Mouse (Mus musculus): ENCODE data around the gene Il1rap. TPM values are rescaled to one million over a fixed set of nuclear protein-coding genes. Genes with fewer than 3 reads are reported as not detected.

Il1rap gene
- polyA plus RNA-seq, 1 experiment from 2014 or later, result 4.5 TPM

GRCm38 (mm10) chr16:26698076-26698475, 116.6 kb downstream of the Il1rap start:
- no peak for ATAC-seq (replicated peaks; ENCODE audit: insufficient number of reproducible peaks, insufficient read depth, low FRiP score, low read depth)
- Histone ChIP-seq H3K4me1 (replicated peaks) (no peaks in the 10 kb centered on the region), H3K9ac (no peak overlapping the region), H3K4me3 (no peak overlapping the region), H3K36me3 (no peaks in the 10 kb centered on the region), H3K27ac (no peak overlapping the region), H3K4me2 (no peak overlapping the region), H3K27me3 (no peaks in the 10 kb centered on the region), H3K9me3 (replicated peaks) (no peaks in the 10 kb centered on the region)
- 72% methylated on average over 4 of the region's 4 CpGs for WGBS

- no peak overlapping the region for H3K4me3 ChIP-seq
- no peaks in the 10 kb centered on the region for H3K4me1 ChIP-seq (replicated peaks)
- H3K9ac ChIP-seq, result no peak overlapping the region
- ATAC-seq (replicated peaks; ENCODE audit: insufficient number of reproducible peaks, insufficient read depth, low FRiP score, low read depth), result no peak
- H3K27ac ChIP-seq, result no peak overlapping the region
- no peak overlapping the region for H3K4me2 ChIP-seq
- no peaks in the 10 kb centered on the region for H3K36me3 ChIP-seq
- H3K9me3 ChIP-seq (replicated peaks), result no peaks in the 10 kb centered on the region
- 70% methylated on average over 8 of the region's 8 CpGs for WGBS
- no peaks in the 10 kb centered on the region for H3K27me3 ChIP-seq
Observed at GRCm38 (mm10) chr16:26700440-26701103, 119.1 kb downstream of the Il1rap start.

GRCm38 (mm10) chr16:26705658-26706371, 124.3 kb downstream of the Il1rap start:
- Histone ChIP-seq H3K4me2 (no peak overlapping the region), H3K4me1 (replicated peaks) (no peaks in the 10 kb centered on the region), H3K27ac (no peak overlapping the region), H3K4me3 (no peak overlapping the region), H3K9me3 (replicated peaks) (no peaks in the 10 kb centered on the region), H3K27me3 (no peaks in the 10 kb centered on the region), H3K9ac (no peak overlapping the region), H3K36me3 (no peaks in the 10 kb centered on the region)
- no peak for ATAC-seq (replicated peaks; ENCODE audit: insufficient number of reproducible peaks, insufficient read depth, low FRiP score, low read depth)
- 66% methylated on average over 6 of the region's 6 CpGs for WGBS

GRCm38 (mm10) chr16:26706503-26706902, 125.0 kb downstream of the Il1rap start:
- Histone ChIP-seq H3K4me3 (no peak overlapping the region), H3K27me3 (no peaks in the 10 kb centered on the region), H3K9me3 (replicated peaks) (no peaks in the 10 kb centered on the region), H3K36me3 (no peaks in the 10 kb centered on the region), H3K4me1 (replicated peaks) (no peaks in the 10 kb centered on the region), H3K4me2 (no peak overlapping the region), H3K9ac (no peak overlapping the region), H3K27ac (no peak overlapping the region)
- 67% methylated on average over 2 of the region's 2 CpGs for WGBS
- no peak for ATAC-seq (replicated peaks; ENCODE audit: insufficient number of reproducible peaks, insufficient read depth, low FRiP score, low read depth)

GRCm38 (mm10) chr16:26710922-26711321, 129.4 kb downstream of the Il1rap start:
- Histone ChIP-seq H3K4me3 (no peak overlapping the region), H3K9ac (no peak overlapping the region), H3K4me1 (replicated peaks) (no peaks in the 10 kb centered on the region), H3K9me3 (replicated peaks) (no peaks in the 10 kb centered on the region), H3K27ac (no peak overlapping the region), H3K36me3 (no peaks in the 10 kb centered on the region), H3K4me2 (no peak overlapping the region), H3K27me3 (no peaks in the 10 kb centered on the region)
- whole genome bisulfite sequencing, result 84% methylated on average over 3 of the region's 3 CpGs
- no peak for ATAC-seq (replicated peaks; ENCODE audit: insufficient number of reproducible peaks, insufficient read depth, low FRiP score, low read depth)

GRCm38 (mm10) chr16:26713538-26714316, 132.2 kb downstream of the Il1rap start:
- Histone ChIP-seq H3K4me3 (no peak overlapping the region), H3K9ac (no peak overlapping the region), H3K4me2 (no peak overlapping the region), H3K9me3 (replicated peaks) (no peaks in the 10 kb centered on the region), H3K27me3 (no peaks in the 10 kb centered on the region), H3K4me1 (replicated peaks) (no peaks in the 10 kb centered on the region), H3K36me3 (no peaks in the 10 kb centered on the region), H3K27ac (no peak overlapping the region)
- 67% methylated on average over 5 of the region's 5 CpGs for WGBS
- ATAC-seq (replicated peaks; ENCODE audit: insufficient number of reproducible peaks, insufficient read depth, low FRiP score, low read depth), result no peak

GRCm38 (mm10) chr16:26722464-26722863, 141.0 kb downstream of the Il1rap start:
- Histone ChIP-seq H3K4me3 (no peak overlapping the region), H3K27ac (no peak overlapping the region), H3K36me3 (no peaks in the 10 kb centered on the region), H3K27me3 (no peaks in the 10 kb centered on the region), H3K9me3 (replicated peaks) (no peaks in the 10 kb centered on the region), H3K4me1 (replicated peaks) (no peaks in the 10 kb centered on the region), H3K9ac (no peak overlapping the region), H3K4me2 (no peak overlapping the region)
- 67% methylated on average over 11 of the region's 11 CpGs for WGBS
- ATAC-seq (replicated peaks; ENCODE audit: insufficient number of reproducible peaks, insufficient read depth, low FRiP score, low read depth), result no peak

- Histone ChIP-seq H3K27me3 (no peaks in the 10 kb centered on the region), H3K36me3 (no peaks in the 10 kb centered on the region), H3K4me3 (no peak overlapping the region), H3K4me2 (no peak overlapping the region), H3K27ac (no peak overlapping the region), H3K9me3 (replicated peaks) (no peaks in the 10 kb centered on the region), H3K9ac (no peak overlapping the region), H3K4me1 (replicated peaks) (no peaks in the 10 kb centered on the region)
- whole genome bisulfite sequencing, result 44% methylated on average over 5 of the region's 5 CpGs
- no peak for ATAC-seq (replicated peaks; ENCODE audit: insufficient number of reproducible peaks, insufficient read depth, low FRiP score, low read depth)
Observed at GRCm38 (mm10) chr16:26723952-26724747, 142.6 kb downstream of the Il1rap start.

GRCm38 (mm10) chr16:26728139-26728538, 146.6 kb downstream of the Il1rap start:
- no peaks in the 10 kb centered on the region for H3K9me3 ChIP-seq (replicated peaks)
- ATAC-seq (replicated peaks; ENCODE audit: insufficient number of reproducible peaks, insufficient read depth, low FRiP score, low read depth), result no peak
- no peaks in the 10 kb centered on the region for H3K27me3 ChIP-seq
- H3K36me3 ChIP-seq, result no peaks in the 10 kb centered on the region
- H3K4me2 ChIP-seq, result no peak overlapping the region
- H3K4me1 ChIP-seq (replicated peaks), result no peaks in the 10 kb centered on the region
- H3K4me3 ChIP-seq, result no peak overlapping the region
- whole genome bisulfite sequencing, result 52% methylated on average over 3 of the region's 3 CpGs
- H3K9ac ChIP-seq, result no peak overlapping the region
- H3K27ac ChIP-seq, result no peak overlapping the region

- no peak overlapping the region for H3K27ac ChIP-seq
- no peaks in the 10 kb centered on the region for H3K4me1 ChIP-seq (replicated peaks)
- H3K27me3 ChIP-seq, result no peaks in the 10 kb centered on the region
- no peaks in the 10 kb centered on the region for H3K36me3 ChIP-seq
- H3K4me2 ChIP-seq, result no peak overlapping the region
- H3K9me3 ChIP-seq (replicated peaks), result no peaks in the 10 kb centered on the region
- H3K9ac ChIP-seq, result no peak overlapping the region
- no peak for ATAC-seq (replicated peaks; ENCODE audit: insufficient number of reproducible peaks, insufficient read depth, low FRiP score, low read depth)
- WGBS, result 65% methylated on average over 1 of the region's 1 CpGs
- no peak overlapping the region for H3K4me3 ChIP-seq
Observed at GRCm38 (mm10) chr16:26730941-26731340, 149.4 kb downstream of the Il1rap start.

GRCm38 (mm10) chr16:26732566-26732965, 151.1 kb downstream of the Il1rap start:
- no peaks in the 10 kb centered on the region for H3K36me3 ChIP-seq
- no peaks in the 10 kb centered on the region for H3K4me1 ChIP-seq (replicated peaks)
- 69% methylated on average over 3 of the region's 3 CpGs for WGBS
- no peak overlapping the region for H3K4me2 ChIP-seq
- H3K9ac ChIP-seq, result no peak overlapping the region
- H3K27ac ChIP-seq, result no peak overlapping the region
- no peak for ATAC-seq (replicated peaks; ENCODE audit: insufficient number of reproducible peaks, insufficient read depth, low FRiP score, low read depth)
- no peaks in the 10 kb centered on the region for H3K9me3 ChIP-seq (replicated peaks)
- no peaks in the 10 kb centered on the region for H3K27me3 ChIP-seq
- no peak overlapping the region for H3K4me3 ChIP-seq

Data from heart, embryonic 15.5 days (tissue).